Mouse (Mus musculus) midbrain, embryonic 13.5 days (tissue): ENCODE data around the gene Fam129c. TPM values are rescaled to one million over a fixed set of nuclear protein-coding genes. Genes with fewer than 3 reads are reported as not detected.

ENCODE experiments used
- ATAC-seq: fragments of 200-750 bp; cut with Nextera tagmentation; 2 replicates; pipeline ENCODE4 v1.8.0; 2017; ENCODE audit warnings: mild to moderate bottlenecking, moderate TSS enrichment, moderate library complexity
- H3K27ac ChIP-seq: fragments of 300-500 bp; sonication (generic); 2 replicates; pipeline ENCODE4 v1.5.1; 2015; ENCODE audit warnings: inconsistent platforms, mild to moderate bottlenecking, moderate library complexity
- H3K27me3 ChIP-seq: fragments of 300-500 bp; sonication (generic); 2 replicates; pipeline ENCODE4 v1.6.1; 2015; ENCODE audit warnings: mild to moderate bottlenecking, inconsistent platforms
- H3K36me3 ChIP-seq: fragments of 300-500 bp; sonication (generic); 2 replicates; pipeline ENCODE4 v1.6.1; 2015; ENCODE audit warnings: mild to moderate bottlenecking, inconsistent platforms
- H3K4me1 ChIP-seq: fragments of 300-500 bp; sonication (generic); replicated peaks from 2 replicates; pipeline ENCODE4 v1.6.1; 2015; ENCODE audit warnings: inconsistent platforms
- H3K4me2 ChIP-seq: fragments of 300-500 bp; sonication (generic); replicated peaks from 2 replicates; pipeline ENCODE4 v1.6.1; 2015; ENCODE audit warnings: moderate library complexity, mild to moderate bottlenecking, inconsistent platforms
- H3K4me3 ChIP-seq: fragments of 300-500 bp; sonication (generic); replicated peaks from 2 replicates; pipeline ENCODE4 v1.5.1; 2015; ENCODE audit warnings: mild to moderate bottlenecking, inconsistent platforms
- H3K9ac ChIP-seq: fragments of 300-500 bp; sonication (generic); replicated peaks from 2 replicates; pipeline ENCODE4 v1.6.1; 2015; ENCODE audit warnings: mild to moderate bottlenecking, inconsistent platforms
- H3K9me3 ChIP-seq: fragments of 300-500 bp; sonication (generic); 2 replicates; pipeline ENCODE4 v1.6.1; 2016; ENCODE audit warnings: mild to moderate bottlenecking, inconsistent platforms
- WGBS: fragments of 180-500 bp; shearing (Covaris S2); methylation state at CpG from one replicate; pipeline ENCODE4 v1.1.7; 2015; 5-methylcytosine and 5-hydroxymethylcytosine counted together
- polyA plus RNA-seq: library from polyadenylated mRNA; unstranded; fragments of >200 nt; fragmentation: Nextera tagmentation; extraction: Ambion mirVana; gene quantifications from 2 replicates; pipeline ENCODE4 v1.2.1, GENCODE M21; 2015

Gene Fam129c
- polyA plus RNA-seq, 1 experiment from 2014 or later: 7.5 TPM

DNA sequence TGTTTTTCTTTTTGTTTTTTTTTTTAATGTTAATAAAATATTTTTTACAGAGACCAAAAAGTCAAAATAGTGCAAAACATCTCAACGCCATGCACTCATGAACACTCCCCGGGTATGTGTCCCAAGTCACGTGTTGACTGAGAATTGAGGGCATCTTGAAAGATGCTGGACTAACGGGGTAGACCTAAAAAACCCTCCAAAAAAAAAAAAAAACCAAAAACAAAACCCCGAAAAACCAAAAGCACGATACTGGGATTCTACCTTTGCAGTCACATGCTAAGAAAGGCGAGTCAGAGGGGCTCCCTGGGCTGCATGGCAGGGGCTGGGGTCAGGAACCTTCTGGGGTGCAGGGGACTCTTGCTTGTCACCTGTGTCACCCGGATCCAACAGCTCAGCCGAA is 29.3 kb downstream of the Fam129c start:
- no peak overlapping the region for H3K4me3 ChIP-seq
- H3K36me3 ChIP-seq: peaks cover 40% of the 10 kb centered on the region
- peaks cover 18% of the 10 kb centered on the region for H3K4me1 ChIP-seq
- H3K27me3 ChIP-seq: peaks cover 23% of the 10 kb centered on the region
- ATAC-seq: no peak
- no peaks in the 10 kb centered on the region for H3K9me3 ChIP-seq
- H3K27ac ChIP-seq: no peak overlapping the region
- H3K4me2 ChIP-seq: no peak overlapping the region
- no peak overlapping the region for H3K9ac ChIP-seq
- 87% methylated on average over 9 of the region's 9 CpGs for WGBS

DNA sequence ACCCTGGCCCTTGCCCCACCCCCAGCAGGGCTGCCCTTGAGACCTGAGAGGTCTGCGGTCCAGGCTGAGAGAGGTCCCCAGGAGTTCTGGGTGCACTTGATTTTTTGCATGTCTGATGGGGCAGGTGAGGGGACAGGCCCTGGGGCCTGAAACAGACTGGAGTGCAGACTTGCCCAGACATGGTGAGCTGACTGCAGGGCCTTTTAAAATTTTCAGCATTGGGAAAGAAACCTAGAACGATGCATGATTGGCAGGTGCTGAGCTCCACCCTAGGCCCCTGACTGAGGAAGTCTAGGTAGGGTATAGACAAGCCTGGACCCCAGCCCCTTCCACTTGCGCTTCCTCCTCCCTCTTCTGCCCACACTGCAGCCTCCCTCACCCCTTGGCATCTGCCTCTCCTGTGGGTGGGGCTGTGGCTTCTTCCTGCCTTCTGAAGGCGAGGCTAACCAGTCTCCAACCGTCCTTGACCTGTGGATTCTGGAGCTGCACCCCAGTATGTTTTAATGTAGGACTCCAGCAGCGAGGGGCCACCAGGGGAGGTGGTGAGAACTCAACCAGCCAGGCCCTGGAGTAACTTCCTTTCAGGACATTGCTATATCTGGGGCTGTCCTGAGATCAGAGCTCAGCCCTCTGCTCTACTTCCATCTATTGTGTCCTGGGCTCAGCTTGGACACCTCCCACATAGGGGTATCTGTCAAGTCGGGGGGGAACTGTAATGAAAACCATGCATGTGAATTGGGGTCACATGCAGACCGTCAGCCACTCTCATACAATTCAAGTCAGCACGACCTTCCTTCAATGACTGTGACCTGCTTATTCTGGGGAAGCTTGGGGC is 30.0 kb downstream of the Fam129c start:
- Histone ChIP-seq H3K36me3 (peaks cover 38% of the 10 kb centered on the region), H3K4me2 (no peak overlapping the region), H3K9ac (no peak overlapping the region), H3K4me3 (no peak overlapping the region), H3K27me3 (peaks cover 31% of the 10 kb centered on the region), H3K9me3 (no peaks in the 10 kb centered on the region), H3K4me1 (peaks cover 18% of the 10 kb centered on the region), H3K27ac (peak overlapping the region; percentile 30; the same call in 1 of the 2 replicates)
- 52% methylated on average over 9 of the region's 9 CpGs for WGBS
- no peak for ATAC-seq

DNA sequence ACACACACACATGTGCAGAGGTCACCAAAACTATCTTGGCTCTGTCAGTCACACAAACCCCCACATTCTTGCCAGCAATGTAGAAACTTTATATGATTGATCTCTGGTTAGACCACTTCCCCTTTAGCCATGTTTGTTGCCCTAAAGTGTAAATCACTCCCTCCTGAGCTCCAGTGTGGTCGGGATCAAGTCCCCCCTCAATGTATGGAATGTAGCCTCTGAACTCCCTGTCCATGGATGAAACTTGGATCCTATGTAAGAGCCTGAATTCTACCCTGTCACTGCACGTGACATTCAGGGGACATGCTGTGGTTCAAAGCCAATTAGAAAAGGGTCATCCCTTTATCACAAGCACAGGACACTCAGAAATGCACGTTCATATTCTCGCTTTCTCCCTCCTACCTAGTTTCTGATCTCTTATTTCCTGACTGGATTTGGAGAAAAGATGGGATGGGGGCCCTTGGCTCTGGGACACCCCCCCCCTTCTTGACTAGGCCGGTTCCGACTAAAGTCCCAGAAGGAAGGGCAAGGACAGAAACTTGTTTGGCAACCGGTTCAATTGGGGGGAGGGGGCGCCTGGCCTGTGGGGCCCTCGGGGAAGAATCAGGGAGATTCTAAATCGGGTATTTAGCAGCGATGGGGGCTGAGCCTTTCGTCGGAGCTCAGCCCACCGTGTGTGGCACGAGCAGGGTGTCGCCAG is 31.1 kb downstream of the Fam129c start:
- Histone ChIP-seq H3K4me2 (peak overlapping the region; percentile 90), H3K4me3 (peak overlapping the region; percentile 49), H3K27me3 (peaks cover 39% of the 10 kb centered on the region), H3K9ac (peak overlapping the region; percentile 67), H3K9me3 (0 out of 2 replicates have a peak, but pooled peaks cover 2% of the 10 kb centered on the region), H3K4me1 (peaks cover 18% of the 10 kb centered on the region), H3K27ac (peak overlapping the region; percentile 77), H3K36me3 (peaks cover 35% of the 10 kb centered on the region)
- ATAC-seq: no peak
- WGBS: 10% methylated on average over 16 of the region's 16 CpGs

DNA sequence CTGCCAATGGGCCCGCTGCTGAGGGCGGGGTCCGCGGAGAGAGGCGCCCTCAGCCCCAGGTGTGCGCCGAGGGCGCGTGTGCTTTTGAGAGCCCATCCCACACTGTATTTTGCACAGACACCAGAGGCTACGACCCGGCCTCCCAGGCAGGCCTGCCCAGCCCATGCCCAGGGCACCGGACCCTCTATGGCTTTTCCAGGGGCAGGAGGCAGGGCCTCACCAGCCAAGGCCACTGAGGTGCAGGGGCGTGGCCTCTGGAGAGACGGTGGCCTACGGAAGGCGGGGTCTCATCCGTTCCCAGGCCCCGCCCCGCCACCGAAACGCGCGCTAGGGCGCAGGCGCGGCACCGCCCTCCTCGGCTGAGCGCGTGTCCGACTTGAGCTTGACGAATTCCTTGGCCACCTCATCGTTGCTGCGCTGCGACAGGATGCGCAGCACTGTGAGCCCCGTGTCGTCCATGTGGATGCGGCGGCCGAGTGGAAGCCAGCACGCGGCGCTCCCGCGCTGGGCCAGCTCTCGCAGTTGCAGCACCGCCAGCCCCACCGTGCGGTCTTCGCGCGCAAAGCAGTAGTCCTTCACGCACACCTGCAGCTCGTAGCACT is 31.7 kb downstream of the Fam129c start:
- peak overlapping the region; percentile 67 for H3K9ac ChIP-seq
- H3K4me1 ChIP-seq: peaks cover 20% of the 10 kb centered on the region
- WGBS: under 1% methylated on average over 55 of the region's 55 CpGs
- H3K27me3 ChIP-seq: peaks cover 46% of the 10 kb centered on the region
- peak overlapping the region; percentile 90 for H3K4me2 ChIP-seq
- peak overlapping the region; percentile 77 for H3K27ac ChIP-seq
- peaks cover 29% of the 10 kb centered on the region for H3K36me3 ChIP-seq
- H3K9me3 ChIP-seq: 0 out of 2 replicates have a peak, but pooled peaks cover 2% of the 10 kb centered on the region
- peak; percentile 88 for ATAC-seq
- H3K4me3 ChIP-seq: peak overlapping the region; percentile 49

DNA sequence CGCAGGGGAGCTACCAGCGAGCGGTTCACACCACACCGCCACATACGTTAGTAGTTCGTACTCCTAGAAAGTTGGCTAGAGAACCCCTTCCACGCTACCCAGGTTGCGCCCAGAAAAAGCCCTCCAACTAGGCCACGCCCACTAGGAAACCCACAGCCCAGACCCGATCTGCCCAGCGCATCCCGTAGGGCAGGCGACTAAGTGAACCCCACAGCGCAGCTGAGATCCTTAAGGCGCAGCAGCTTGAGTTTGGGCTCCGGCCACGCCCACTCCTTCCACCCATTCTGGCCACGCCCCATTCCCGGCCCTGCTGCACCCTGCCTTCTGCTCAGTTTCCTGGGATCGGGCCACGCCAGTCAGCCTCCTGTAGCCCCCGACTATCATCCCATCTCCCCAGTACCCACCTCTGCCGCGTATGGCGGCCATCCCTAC is 32.3 kb downstream of the Fam129c start:
- Histone ChIP-seq H3K27ac (peak overlapping the region; percentile 77), H3K4me1 (peaks cover 26% of the 10 kb centered on the region), H3K9me3 (0 out of 2 replicates have a peak, but pooled peaks cover 2% of the 10 kb centered on the region), H3K4me2 (peak overlapping the region; percentile 90), H3K27me3 (peaks cover 52% of the 10 kb centered on the region), H3K36me3 (peaks cover 23% of the 10 kb centered on the region), H3K9ac (peak overlapping the region; percentile 67), H3K4me3 (peak overlapping the region; percentile 49)
- WGBS: 3% methylated on average over 25 of the region's 25 CpGs
- ATAC-seq: peak; percentile 25

DNA sequence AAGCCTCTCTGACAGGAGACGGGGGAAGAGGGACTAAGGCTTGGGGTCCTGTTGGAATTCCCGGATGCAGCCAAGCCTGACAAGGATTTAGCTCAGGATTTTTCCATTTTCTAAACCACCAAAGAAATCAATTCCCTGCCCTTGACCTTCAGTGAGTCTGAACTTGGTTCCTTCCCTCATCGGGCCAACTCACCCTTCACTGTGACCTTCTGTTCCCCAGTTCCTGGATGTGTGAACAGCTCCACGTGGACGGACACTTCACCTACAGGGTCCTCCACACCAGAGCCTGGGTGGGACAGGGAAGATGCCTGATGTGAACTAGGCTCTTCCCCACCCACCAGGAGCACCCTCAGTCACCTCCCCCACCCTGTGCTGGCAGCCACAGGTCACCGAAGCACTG is 33.3 kb downstream of the Fam129c start:
- peaks cover 26% of the 10 kb centered on the region for H3K4me1 ChIP-seq
- no peak overlapping the region for H3K27ac ChIP-seq
- ATAC-seq: no peak
- H3K27me3 ChIP-seq: peaks cover 62% of the 10 kb centered on the region
- no peak overlapping the region for H3K9ac ChIP-seq
- H3K4me2 ChIP-seq: no peak overlapping the region
- 88% methylated on average over 6 of the region's 6 CpGs for WGBS
- H3K9me3 ChIP-seq: 0 out of 2 replicates have a peak, but pooled peaks cover 2% of the 10 kb centered on the region
- peaks cover 17% of the 10 kb centered on the region for H3K36me3 ChIP-seq
- H3K4me3 ChIP-seq: no peak overlapping the region

DNA sequence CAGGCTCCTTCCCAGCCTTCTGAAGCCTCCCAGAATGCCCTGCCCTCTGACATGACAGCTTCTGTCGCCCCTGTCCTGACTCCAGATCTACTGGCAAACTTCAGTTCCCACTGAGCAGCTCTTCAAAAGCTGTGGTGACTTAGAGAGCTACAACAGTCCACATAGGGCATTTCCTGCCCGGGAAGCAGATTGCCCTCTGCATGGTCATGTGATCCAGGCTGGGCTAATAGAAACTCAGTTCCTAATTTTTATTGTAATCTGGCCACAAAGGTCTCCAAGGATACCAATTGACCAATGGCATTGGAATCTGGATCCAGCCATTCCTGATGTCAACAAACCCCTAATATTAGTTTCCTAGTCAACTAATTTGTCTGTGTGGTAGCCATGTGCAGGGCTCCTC is 34.4 kb downstream of the Fam129c start:
- Histone ChIP-seq H3K27ac (no peak overlapping the region), H3K4me2 (no peak overlapping the region), H3K9ac (no peak overlapping the region), H3K4me1 (peaks cover 26% of the 10 kb centered on the region), H3K4me3 (no peak overlapping the region), H3K9me3 (0 out of 2 replicates have a peak, but pooled peaks cover 2% of the 10 kb centered on the region), H3K27me3 (peaks cover 67% of the 10 kb centered on the region), H3K36me3 (peaks cover 17% of the 10 kb centered on the region)
- no peak for ATAC-seq
- WGBS: 65% methylated on average over 2 of the region's 2 CpGs

DNA sequence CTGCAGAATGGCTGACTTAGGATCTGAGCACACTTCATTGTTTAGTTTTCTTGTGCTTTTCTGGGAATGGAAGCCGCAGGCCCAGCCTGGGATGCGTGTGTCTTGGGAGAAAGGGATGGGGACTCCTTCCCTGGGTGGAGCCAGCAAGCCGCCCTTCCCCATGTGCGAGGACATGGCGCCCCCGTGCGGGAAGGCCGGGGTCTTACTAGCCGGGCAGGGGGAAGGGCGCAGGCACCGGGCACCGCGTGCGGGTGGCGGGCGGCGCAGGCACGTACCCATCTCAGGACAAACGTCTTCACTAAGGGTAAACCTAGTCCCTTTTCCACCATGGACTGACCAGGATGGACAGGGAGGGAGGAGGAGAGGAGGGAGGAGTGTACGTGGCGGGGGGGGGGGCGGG is 35.7 kb downstream of the Fam129c start:
- H3K27ac ChIP-seq: no peak overlapping the region
- 12% methylated on average over 19 of the region's 22 CpGs for WGBS
- H3K9me3 ChIP-seq: 0 out of 2 replicates have a peak, but pooled peaks cover 2% of the 10 kb centered on the region
- no peak overlapping the region for H3K9ac ChIP-seq
- H3K4me2 ChIP-seq: no peak overlapping the region
- no peak overlapping the region for H3K4me3 ChIP-seq
- peaks cover 64% of the 10 kb centered on the region for H3K27me3 ChIP-seq
- peaks cover 17% of the 10 kb centered on the region for H3K36me3 ChIP-seq
- no peak for ATAC-seq
- H3K4me1 ChIP-seq: peaks cover 26% of the 10 kb centered on the region

DNA sequence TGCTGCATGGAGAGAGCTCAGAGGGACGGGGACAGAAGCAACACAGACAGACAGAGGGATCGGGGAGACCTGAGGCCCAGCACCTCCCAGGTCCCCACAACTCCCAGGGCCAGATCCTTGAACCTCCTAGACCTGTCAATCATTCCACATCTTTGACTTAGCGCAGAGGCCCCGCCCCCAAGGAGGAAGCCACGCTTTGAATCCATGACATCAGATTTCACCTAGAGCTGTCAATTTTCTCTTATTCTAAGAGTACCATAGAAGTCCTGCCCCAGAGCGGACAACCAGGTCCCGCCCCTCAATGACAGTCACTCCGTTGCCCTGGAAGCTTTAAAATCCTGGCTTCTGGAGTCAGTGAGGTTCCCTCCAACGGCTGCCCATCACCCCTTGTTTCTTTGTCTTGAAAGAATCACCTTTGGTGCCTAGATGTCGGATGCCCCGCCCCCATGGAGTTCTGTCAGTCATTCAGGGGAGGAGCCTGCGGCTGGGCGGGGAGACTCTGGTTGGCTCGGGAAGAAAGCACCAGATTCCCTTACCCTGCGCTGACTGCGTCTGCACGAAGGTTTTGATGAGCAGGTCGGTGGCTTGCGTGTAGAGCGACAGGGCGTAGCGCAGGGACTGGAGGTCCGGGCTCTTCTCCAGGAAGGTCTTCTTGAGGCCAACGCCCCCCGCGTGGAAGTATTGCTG is 36.7 kb downstream of the Fam129c start:
- peak; percentile 27; the same call in 1 of the 2 replicates for ATAC-seq
- Histone ChIP-seq H3K9ac (no peak overlapping the region), H3K27me3 (peaks cover 68% of the 10 kb centered on the region)

DNA sequence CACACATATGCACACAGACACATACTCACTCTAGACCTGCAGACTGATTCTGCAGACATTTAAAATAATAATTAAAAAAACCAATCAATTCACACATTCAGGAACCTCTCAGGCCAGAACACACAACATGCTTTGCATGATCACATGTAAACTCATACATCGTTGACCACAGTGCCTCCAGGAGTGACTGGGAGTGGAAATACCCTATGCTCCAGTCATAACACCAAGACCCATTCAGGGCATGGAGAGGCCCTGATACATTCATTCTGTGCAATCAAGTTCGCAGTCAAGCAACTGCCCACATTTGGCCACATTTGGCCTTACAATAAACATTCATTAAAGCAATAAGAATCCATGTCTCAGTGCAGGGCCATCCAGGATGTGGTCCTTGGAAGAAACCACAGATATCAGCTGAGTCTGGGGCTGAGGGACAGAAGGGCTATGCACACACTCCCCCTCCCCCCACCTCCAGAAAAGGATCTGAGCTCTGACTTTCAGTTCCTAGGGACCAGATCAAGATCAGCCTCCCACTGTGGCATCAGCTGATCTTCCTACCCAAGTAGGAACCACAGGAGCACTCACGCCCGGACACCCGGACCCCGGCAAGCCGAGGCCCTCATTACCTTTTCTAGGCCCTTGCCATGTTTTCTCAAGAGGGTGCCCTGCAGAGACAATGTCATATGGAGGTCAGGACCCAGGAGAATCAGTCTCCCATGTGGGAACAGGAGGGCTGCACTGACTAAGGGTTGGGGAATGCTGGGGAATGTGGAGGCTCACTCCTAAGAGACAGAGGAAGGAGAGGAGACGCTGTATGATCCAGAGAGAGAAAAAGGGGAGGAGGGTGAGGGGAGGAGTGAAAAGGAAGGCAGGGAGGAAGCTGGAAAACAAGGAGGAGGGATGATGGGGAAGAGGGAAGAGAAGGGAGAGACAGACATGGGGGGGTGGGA is 40.0 kb downstream of the Fam129c start:
- WGBS: 68% methylated on average over 8 of the region's 8 CpGs
- Histone ChIP-seq H3K27me3 (peaks cover 46% of the 10 kb centered on the region), H3K4me2 (no peak overlapping the region), H3K27ac (no peak overlapping the region), H3K4me3 (no peak overlapping the region), H3K4me1 (peaks cover 8% of the 10 kb centered on the region), H3K9me3 (0 out of 2 replicates have a peak, but pooled peaks cover 2% of the 10 kb centered on the region), H3K9ac (no peak overlapping the region), H3K36me3 (peaks cover 39% of the 10 kb centered on the region)
- no peak for ATAC-seq

More for the DNA sequence above, 36.7 kb downstream of the Fam129c start:
- peak overlapping the region; percentile 69 for H3K27ac ChIP-seq
- H3K4me3 ChIP-seq: 0 out of 2 replicates have a peak overlapping the region, but pooled peaks have one; percentile 8
- H3K4me2 ChIP-seq: peak overlapping the region; percentile 40
- 0 out of 2 replicates have a peak, but pooled peaks cover 2% of the 10 kb centered on the region for H3K9me3 ChIP-seq
- peaks cover 23% of the 10 kb centered on the region for H3K36me3 ChIP-seq
- H3K4me1 ChIP-seq: peaks cover 18% of the 10 kb centered on the region
- WGBS: 3% methylated on average over 26 of the region's 26 CpGs
